Mouse (Mus musculus) R1 (cell line): ENCODE measurements around the gene Gm28043.

Experiments
- DNase-seq: peaks from one replicate; pipeline ENCODE4 v3.0.0-alpha.2; 2018; ENCODE audit warnings: low read depth, low spot score

Gm28043 gene

GRCm38 (mm10) chr17:29680174-29680573 lies 65.5 kb downstream of the Gm28043 start:
- no peak for DNase-seq

GRCm38 (mm10) chr17:29680921-29681320 lies 66.2 kb downstream of the Gm28043 start:
- DNase-seq, result no peak

- DNase-seq, result peak; percentile 42
Measured at GRCm38 (mm10) chr17:29681669-29682068, 67.0 kb downstream of the Gm28043 start.

- DNase-seq, result no peak
Measured at GRCm38 (mm10) chr17:29682261-29682660, 67.6 kb downstream of the Gm28043 start.

- no peak for DNase-seq
Measured at GRCm38 (mm10) chr17:29683127-29683526, 68.5 kb downstream of the Gm28043 start.

GRCm38 (mm10) chr17:29684275-29684674 lies 69.6 kb downstream of the Gm28043 start:
- DNase-seq, result no peak

GRCm38 (mm10) chr17:29686771-29687170 lies 72.1 kb downstream of the Gm28043 start:
- DNase-seq, result no peak

- no peak for DNase-seq
Measured at GRCm38 (mm10) chr17:29687373-29687772, 72.7 kb downstream of the Gm28043 start.

- DNase-seq, result no peak
Measured at GRCm38 (mm10) chr17:29688610-29689009, 73.9 kb downstream of the Gm28043 start.

GRCm38 (mm10) chr17:29690257-29690656 lies 75.6 kb downstream of the Gm28043 start:
- DNase-seq, result no peak

GRCm38 (mm10) chr17:29692827-29693226 lies 78.2 kb downstream of the Gm28043 start:
- DNase-seq, result no peak

GRCm38 (mm10) chr17:29693571-29693970 lies 78.9 kb downstream of the Gm28043 start:
- DNase-seq, result no peak

GRCm38 (mm10) chr17:29694516-29694915 lies 79.8 kb downstream of the Gm28043 start:
- DNase-seq, result peak; percentile 73

- DNase-seq, result no peak
Measured at GRCm38 (mm10) chr17:29696940-29697339, 82.3 kb downstream of the Gm28043 start.

- no peak for DNase-seq
Measured at GRCm38 (mm10) chr17:29698421-29698820, 83.7 kb downstream of the Gm28043 start.

GRCm38 (mm10) chr17:29700573-29700972 lies 85.9 kb downstream of the Gm28043 start:
- no peak for DNase-seq

- no peak for DNase-seq
Measured at GRCm38 (mm10) chr17:29702938-29703710, 88.4 kb downstream of the Gm28043 start.

- peak; percentile 57 for DNase-seq
Measured at GRCm38 (mm10) chr17:29704781-29705180, 90.1 kb downstream of the Gm28043 start.

- no peak for DNase-seq
Measured at GRCm38 (mm10) chr17:29705881-29706280, 91.2 kb downstream of the Gm28043 start.

- DNase-seq, result no peak
Measured at GRCm38 (mm10) chr17:29706981-29707545, 92.4 kb downstream of the Gm28043 start.

- no peak for DNase-seq
Measured at GRCm38 (mm10) chr17:29708783-29709182, 94.1 kb downstream of the Gm28043 start.

GRCm38 (mm10) chr17:29710562-29711044 lies 95.9 kb downstream of the Gm28043 start:
- no peak for DNase-seq
